Mouse (Mus musculus) liver, embryonic 14 days (tissue): Measurements from ENCODE around the gene Nbea. TPM values are rescaled to one million over a fixed set of nuclear protein-coding genes. Genes with fewer than 3 reads are reported as not detected.

Source experiments
- polyA plus RNA-seq: library from polyadenylated mRNA; depleted of rRNA; stranded (reverse); fragments of >200 nt; gene quantifications from 2 replicates; pipeline ENCODE4 v1.2.3, GENCODE M21; 2012; rRNA removed

Nbea gene
- 0.72 and 0.86 TPM in 2 replicates for polyA plus RNA-seq

DNA sequence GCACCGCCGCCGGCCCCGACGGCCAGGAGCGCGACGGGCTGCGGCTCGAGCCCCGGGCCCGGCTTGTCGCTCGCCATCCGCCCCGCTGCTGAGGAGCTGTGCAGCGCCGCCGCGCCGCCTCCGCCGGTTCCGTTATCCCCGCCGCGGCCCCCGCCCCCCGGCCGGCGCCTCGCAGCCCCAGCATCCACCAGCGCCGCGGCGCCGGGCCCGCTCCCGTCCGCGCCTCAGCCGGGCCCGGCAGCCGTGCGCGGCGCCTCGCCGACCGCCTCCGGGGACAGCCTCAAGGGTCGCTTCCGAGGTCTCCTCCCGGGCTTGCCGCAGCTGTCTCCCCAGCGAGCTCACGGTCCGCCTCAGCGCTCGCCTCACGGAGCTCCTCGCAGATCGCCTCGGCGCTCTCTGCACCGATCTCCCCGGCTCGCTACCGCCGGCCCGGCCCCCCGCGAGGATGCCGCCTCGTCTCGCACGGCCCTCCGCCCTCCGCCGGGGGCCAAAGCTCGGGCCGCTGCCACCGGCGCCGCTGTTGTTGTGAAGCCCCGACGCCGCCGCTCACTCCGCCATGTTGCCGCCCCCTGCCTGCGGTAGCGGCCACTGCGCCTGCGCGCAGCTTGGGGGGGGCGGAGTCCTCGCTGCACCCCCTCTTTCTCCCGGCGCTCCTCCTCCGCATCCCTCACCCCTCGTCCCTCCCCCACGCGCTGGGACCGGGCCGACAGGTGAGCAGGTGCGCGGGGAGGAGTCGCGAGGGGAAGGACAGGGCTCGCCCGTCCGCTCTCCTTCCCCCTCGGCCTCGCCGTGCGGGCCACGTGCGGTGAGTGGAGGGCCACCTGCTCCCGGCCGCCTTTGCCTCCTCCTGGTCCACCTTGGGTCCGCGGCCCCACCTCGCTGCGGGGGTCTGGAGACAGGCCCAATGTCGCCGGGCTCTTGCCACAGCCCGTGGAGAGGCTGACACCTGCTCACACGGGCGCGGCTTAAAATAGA is at the start of gene Nbea:
Gene Nbea (minus strand): TSS at position 543 of the 975 bp plus-strand sequence.

DNA sequence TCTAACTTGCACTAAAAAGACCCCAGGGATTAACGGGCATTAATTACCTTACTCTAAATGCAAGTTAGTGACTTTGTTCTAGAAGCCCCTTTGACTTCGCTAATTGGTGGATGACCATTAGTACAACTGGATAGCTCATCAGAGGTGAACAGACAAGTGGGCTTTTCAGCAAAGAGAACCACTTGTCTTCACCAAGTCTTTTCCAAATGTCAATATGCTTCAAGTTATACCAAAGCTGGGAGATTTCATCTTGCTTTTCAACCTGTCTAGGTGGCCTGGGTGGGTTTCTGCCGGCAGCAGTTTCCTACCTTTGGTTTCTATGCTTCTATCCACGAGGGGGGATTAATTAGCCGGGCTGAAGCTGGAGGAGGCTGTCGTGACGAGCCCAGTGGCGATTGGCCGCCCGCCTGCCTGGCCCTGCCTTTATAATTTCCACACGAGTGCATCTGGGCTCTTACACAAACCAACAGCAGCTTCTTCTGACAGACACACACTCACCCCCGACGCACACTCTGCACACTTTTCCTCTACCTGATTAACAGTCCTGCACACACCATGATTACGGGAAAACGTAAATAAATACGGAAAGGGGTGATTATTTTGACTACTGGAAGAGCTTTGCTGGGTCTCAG is 401.3 kb downstream of the Nbea start, which contains the start of gene Mab21l1:
Gene Mab21l1 (plus strand): TSS at position 455 of the 632 bp plus-strand sequence.

